ENCODE assay signal across 8 mouse cellular contexts in genomic region chr5:8659911-8660737, GRCm38 (mm10). TPM values are rescaled to one million over a fixed set of nuclear protein-coding genes. Genes with fewer than 3 reads are reported as not detected.
DNase-seq lines count a peak whose midpoint lies in the region; ATAC-seq and TF ChIP-seq lines count a peak whose summit lies in the region.

Abcb1a (plus strand) TSS chr5:8660077.

- H3K4me3 ChIP-seq in hindbrain, embryonic 14.5 days (replicated peaks; ENCODE audit: low read length): peak within 1 kb of the TSS; percentile 37

- H3K27ac ChIP-seq in hindbrain, embryonic 14.5 days: no peak within 1 kb of the TSS

- peaks cover 6% of the 10 kb centered on the region; the same call in 1 of the 2 replicates for H3K4me1 ChIP-seq in hindbrain, embryonic 14.5 days (replicated peaks; ENCODE audit: control insufficient read depth, insufficient read depth, low read length)

- 11% methylated on average over 33 of the region's 37 CpGs for WGBS in hindbrain, embryonic 14.5 days

- peak within 1 kb of the TSS; percentile 86 for H3K4me2 ChIP-seq in hindbrain, embryonic 14.5 days (replicated peaks)

- TF ChIP-seq POLR2A in brain, embryonic 14.5 days (IDR thresholded peaks at IDR 0.05; ENCODE audit: borderline replicate concordance, extremely low read depth, insufficient read depth, insufficient read length, poor library complexity, severe bottlenecking): no peak

- H3K27me3 ChIP-seq in hindbrain, embryonic 14.5 days (ENCODE audit: control insufficient read depth, insufficient read depth, low read length): no peaks in the 10 kb centered on the region; the same call in 1 of the 2 replicates

- no peaks in the 10 kb centered on the region for H3K9me3 ChIP-seq in hindbrain, embryonic 14.5 days (ENCODE audit: control insufficient read depth, low read length)

- H3K36me3 ChIP-seq in hindbrain, embryonic 14.5 days (replicated peaks; ENCODE audit: control insufficient read depth, insufficient read depth): no peaks in the 10 kb centered on the region

- intact Hi-C loops in left cerebral cortex, postnatal 14 days (cut with DNase I): no loop called here

- no peak for TF ChIP-seq CTCF in brain, embryonic 14.5 days (IDR thresholded peaks at IDR 0.05; ENCODE audit: borderline replicate concordance, extremely low read depth, insufficient read depth, insufficient read length)

- H3K9ac ChIP-seq in hindbrain, embryonic 14.5 days: peak within 1 kb of the TSS; percentile 44

- peak; percentile 56 for ATAC-seq in cerebellum, adult (ENCODE audit: insufficient number of reproducible peaks, low FRiP score, low TSS enrichment)
- ATAC-seq in hindbrain, embryonic 14.5 days (ENCODE audit: low FRiP score): 0 out of 2 replicates have a peak, but pooled peaks have one; percentile 53
- peak; percentile 71 for ATAC-seq in megakaryocyte, adult 5-6 weeks (ENCODE audit: poor library complexity, severe bottlenecking)

- no peak for DNase-seq in cerebellum, adult 9-10 months
- peak; percentile 14 for DNase-seq in brain, embryonic 14.5 days (ENCODE audit: low read depth)
- peak in 1 of 2 experiments; percentile 8 for DNase-seq in frontal cortex, adult 2 months (ENCODE audit: extremely low spot score in 1 of 2, low spot score in 1 of 2)
- no peak for DNase-seq in hindbrain, embryonic 14.5 days (ENCODE audit: low spot score)
- DNase-seq in left cerebral cortex, postnatal 14 days (ENCODE audit: low spot score in 2 of 2): peak in 1 of 2 experiments; percentile 10
- peak; percentile 15 for DNase-seq in right cerebral cortex, postnatal 25 days

RNA-seq across cellular contexts. Expression of gene Abcb1a, which starts in this region (rescaled TPM):
- 2.4 and 4.5 TPM in 2 replicates for polyA plus RNA-seq in brain, embryonic 14.5 days (2012; rRNA removed)
- 24.9 and 28.8 TPM in 2 replicates for polyA plus RNA-seq in frontal cortex, adult 2 months (2012; rRNA removed)
- 2.3 TPM in 2 replicates for polyA plus RNA-seq in hindbrain, embryonic 14.5 days (2014; fragmentation: Nextera tagmentation; extraction: Ambion mirVana)
- 10 to 100 TPM; 17.2 to 19.5 TPM for total RNA-seq in left cerebral cortex, postnatal 14 days (2021)
- 0.02 and 0.50 TPM in 2 replicates for total RNA-seq in megakaryocyte, adult 5-6 weeks (2015)
- 0.73 and 1.2 TPM in 2 replicates for total RNA-seq in megakaryocyte, adult 5-6 weeks (2017)

Comparison
In these comparisons a context has a peak if more than half of its experiments do, and no peak if none do; other contexts are left out.
1. RNA of gene Abcb1a (total RNA-seq): 17.2 to 19.5 TPM in left cerebral cortex, postnatal 14 days; 0.02 to 1.2 TPM in megakaryocyte, adult 5-6 weeks; every median in the first group is over 4 times any median in the second.
2. DNase-seq: peak in brain, embryonic 14.5 days (single experiment) and right cerebral cortex, postnatal 25 days (single experiment); none in cerebellum, adult 9-10 months (single experiment) and hindbrain, embryonic 14.5 days (single experiment).
3. Peak in every context shown above with its lines, with median percentiles within 50 percentile points of each other: ATAC-seq.